Mouse (Mus musculus) c-Kit-negative CD71-positive TER-119-positive erythroid progenitor cells, embryonic 14.5 days (primary cell): ENCODE measurements at regions not wholly inside any gene's neighbourhood (a gene's known extent, or its start where the extent isn't known, plus 50 kb on each side); places are given as distances from the start of the nearest gene placed in this dataset.

ENCODE experiments used
- DNase-seq: peaks from one replicate; pipeline ENCODE4 v3.0.0-alpha.2; 2013; ENCODE audit warnings: low read depth, low spot score

DNA sequence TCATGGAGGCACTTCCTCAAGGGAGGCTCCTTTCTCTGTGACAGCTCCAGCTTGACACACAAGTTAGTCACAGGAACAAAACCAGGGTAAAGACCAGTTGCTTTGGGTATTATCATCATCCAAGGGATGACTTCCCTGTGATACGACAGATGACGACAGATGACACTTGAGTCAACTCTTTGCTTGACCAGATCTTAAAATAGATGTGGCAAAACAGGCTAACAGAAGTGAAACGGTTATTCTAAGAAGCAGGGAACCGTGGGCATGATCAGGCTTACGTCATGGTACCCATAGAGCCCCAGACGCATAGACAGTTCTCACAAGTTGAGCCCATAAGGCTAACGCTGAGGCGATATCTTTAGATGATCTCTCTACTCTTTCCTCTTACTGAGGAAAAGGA, 160.3 kb downstream of the Dyrk2 start:
- no peak for DNase-seq

DNA sequence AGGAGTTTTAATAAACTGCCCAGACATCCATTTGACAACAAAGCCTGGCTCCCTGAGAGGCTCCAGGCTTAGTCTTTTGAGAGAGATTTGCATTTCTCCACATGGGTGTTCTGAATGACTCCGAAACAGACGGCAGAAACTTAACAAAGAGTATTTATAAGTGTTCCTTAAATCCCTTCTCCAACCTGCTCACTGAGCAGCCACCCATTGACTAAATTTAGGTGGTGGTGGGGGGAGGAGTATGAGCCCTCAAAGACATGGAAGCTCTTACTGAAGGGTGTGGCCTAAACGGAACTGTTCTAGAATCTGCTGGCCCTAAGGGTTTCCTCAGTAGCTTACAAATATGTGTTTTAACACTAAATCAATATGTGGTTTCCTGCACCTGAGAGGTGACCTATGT, 158.5 kb downstream of the Dyrk2 start:
- DNase-seq: no peak

DNA sequence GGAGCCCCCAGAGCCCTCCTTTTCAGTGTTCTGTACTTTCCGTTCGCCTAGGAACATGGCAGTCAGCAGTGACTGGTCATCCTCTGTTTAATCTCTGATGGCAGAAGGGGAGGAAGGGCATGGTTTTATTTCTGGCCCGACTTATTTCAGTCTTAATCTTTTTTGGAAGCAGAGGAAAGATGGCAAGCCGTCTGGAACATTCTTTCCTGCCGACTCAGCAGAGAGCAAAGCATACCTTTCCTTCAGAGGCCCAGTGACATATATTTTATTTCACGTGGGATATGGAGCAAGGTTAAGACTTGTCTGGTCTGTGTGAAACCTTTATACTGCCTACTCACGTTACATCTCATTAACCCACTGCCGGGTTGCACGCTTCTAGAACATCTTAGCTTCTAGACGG, 158.1 kb downstream of the Dyrk2 start:
- no peak for DNase-seq

DNA sequence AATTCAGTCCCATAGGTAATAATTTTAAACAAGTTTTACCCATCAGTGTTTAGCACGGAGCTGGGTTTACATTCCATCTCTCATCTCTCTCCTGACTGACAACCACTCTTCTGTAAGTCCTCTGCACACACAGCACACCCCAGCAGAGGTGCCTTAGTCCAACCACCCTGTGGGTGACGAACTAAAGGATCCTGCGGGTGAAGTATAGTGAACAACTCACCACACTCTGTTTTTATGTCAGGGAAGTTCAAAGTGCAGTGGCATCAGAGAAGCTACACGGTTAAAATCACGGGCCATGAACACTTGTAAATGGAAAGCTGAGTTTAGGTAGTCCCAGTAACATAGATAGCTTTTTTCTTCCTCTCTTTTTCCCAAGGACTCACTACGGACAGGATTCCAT, 157.1 kb downstream of the Dyrk2 start:
- no peak for DNase-seq

DNA sequence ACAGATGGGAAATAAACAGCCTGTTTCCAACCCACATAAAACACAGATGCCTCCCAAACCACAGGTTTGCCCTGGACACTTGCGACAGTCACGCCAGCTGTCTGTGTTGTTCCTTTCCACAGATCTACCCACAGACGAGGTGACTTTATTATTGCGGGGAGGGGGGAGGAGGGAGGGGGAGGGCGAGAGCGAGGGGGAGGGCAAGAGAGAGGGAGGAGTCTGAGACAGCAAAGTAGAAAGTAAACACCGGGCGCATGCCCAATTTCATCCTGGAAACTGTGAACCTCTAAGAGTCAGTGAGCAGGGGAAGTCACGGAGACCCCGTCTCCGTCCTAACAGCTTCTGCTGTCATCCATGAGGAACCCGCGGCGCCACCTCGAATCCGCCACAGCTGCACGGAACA, 155.8 kb downstream of the Dyrk2 start:
- DNase-seq: no peak

DNA sequence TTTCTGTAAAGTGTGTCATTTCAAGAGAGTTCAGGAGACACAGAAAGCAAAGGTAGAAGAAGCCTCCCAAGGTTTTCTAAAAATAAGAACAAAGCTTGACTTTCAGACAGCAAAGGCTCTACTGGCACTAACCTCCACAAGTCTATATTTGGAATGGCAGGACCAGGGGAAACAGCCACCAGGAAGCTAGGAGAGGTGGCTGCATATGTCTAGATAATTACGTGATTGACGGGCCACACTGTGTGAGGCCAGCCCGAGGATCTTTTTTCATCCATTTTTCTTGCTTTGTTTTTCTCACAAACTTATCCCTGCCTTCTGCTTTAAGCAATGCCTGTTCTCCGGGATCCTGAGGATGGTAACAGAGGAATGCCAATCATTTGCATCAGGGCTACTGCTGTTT, 155.4 kb downstream of the Dyrk2 start:
- DNase-seq: no peak

DNA sequence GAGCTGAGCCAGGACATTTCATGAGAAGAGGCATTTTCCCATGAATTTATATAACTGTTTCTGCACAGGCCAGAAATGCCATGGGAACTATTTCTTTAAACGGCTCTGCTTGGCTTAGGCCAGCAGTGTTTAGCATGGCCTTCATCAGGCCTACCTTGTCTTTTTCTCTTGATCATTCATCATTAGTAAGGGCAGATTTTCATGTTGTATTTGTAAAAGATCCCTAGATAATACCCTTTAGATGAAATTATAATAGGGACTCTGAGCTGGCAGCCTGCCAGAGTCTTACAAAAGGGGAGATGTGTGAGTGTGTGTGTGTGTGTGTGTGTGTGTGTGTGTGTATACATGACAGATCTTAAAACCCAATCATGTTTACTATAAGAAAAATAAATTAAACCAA, 149.4 kb downstream of the Dyrk2 start:
- no peak for DNase-seq

DNA sequence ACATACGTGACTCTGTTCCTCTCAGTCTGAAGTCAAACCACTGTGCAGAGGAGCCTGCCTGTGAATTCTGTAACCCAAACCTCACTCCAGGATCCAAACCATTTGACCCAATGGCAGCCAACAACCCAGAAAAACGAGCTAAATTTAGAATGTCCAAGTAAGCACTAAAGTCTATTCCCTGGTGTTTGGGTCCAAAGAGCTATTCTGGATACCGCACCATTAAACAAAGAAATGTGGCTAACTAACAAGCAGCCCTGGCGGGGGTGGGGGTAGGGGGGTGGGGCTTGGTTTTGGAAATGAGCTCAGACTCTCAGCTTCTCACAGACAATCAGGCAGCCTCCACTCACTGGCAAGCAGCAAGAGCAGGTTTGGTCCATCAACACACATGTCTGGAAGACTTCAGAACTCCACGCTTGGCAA, 147.9 kb downstream of the Dyrk2 start:
- no peak for DNase-seq

DNA sequence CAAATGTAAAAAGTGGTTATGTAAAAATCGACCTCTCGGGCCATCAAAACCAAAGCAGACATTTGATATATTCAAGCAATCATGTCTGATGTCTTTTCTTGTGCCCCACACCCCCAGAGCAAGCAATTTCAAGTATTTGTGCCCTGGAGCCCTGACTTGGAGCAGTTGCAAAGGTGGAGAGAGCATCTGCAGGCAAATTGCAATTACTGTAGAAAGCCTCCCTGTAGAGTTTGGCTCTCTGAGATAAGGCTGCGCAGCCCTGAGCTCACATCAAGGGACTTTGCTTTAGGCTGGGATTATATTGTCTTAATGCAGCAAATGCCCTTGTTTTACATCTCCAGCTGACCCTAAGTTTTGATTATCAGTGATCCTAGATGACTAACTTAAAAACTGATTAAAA, 147.3 kb downstream of the Dyrk2 start:
- no peak for DNase-seq

DNA sequence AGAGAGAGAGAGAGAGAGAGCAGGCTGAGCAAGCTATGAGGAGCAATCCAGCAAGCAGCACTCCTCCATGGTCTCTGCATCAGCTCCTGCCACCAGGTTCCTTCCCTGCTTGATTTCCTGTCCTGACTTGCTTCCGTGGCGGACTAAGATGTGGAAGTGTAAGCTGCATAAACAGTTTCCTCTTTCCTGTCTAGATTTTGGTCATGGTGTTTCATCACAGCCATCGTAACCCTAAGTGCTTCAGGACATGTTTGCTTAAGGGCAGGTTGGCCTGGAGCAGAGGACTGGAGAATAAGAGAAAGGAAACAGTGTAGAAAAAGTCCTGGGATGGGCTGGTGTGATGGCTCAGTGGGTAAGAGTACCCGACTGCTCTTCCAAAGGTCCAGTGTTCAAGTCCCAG, 133.9 kb downstream of the Dyrk2 start:
- no peak for DNase-seq

DNA sequence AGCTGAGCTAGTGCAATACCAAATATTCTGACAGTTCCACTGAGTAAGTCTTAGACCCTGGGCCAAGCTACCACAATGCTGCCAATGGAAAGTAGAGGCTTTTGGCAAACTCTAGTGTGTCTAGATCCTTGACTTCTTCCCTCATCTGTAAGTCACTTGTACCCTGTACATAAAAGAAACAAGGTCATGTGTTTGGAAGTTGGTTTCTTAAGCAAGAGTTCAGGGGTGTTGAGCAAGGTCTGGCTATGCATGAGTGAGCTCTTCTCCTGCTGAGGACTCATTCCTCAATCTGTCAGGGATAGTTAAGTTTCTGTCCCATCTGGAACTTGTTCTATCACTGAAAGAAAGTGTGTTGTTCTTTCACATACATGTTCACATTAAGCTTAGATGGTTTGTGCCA, 132.9 kb downstream of the Dyrk2 start:
- DNase-seq: no peak

DNA sequence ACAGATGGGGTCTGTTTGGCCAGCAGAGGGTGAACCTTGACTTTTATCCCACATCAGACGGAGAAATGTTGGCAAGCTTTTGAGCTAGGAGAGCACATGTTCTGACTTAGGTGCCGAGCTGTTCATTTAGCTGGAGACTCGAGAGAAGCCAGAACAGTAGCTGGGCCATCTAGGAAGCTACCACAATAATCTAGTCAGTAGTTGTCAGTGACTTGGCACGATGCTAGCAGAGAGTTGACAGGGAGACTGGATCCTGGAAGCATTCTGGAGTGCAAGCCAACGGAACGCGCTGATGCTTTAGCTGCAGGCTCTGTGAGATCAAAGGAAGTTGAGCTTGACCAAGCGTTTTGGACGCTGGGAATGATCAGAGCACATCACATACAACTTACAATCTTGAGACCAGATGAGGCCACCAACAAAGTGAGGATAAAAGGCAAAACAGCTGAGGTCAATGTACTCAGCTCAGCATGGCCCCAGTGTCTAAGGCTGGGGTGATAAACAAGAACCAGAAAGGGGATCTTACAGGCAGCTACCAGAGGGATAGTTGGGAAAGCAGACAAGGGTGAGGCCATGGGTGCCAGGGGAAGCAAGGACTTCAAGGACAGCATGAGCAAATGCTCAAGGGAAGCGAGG, 130.0 kb downstream of the Dyrk2 start:
- DNase-seq: no peak

DNA sequence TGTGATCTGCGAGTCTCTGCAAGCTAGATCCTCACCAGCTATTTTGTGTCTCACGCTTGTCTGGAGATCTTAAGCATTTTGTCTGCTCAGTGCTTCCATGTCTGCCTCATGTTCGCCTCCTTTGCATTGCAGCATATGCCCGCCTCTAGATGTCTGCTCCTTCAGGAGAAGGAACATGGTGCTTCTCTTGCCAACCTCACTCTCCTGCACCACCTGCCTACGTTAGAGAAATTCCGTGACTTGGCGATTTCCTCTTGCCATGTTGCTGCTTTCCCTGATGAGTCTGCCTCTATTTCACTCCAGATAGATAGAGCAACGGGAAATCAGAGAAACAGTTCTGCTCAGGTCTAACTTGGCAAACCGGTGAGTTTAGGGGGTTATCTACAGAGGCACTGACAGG, 126.2 kb downstream of the Dyrk2 start:
- no peak for DNase-seq

DNA sequence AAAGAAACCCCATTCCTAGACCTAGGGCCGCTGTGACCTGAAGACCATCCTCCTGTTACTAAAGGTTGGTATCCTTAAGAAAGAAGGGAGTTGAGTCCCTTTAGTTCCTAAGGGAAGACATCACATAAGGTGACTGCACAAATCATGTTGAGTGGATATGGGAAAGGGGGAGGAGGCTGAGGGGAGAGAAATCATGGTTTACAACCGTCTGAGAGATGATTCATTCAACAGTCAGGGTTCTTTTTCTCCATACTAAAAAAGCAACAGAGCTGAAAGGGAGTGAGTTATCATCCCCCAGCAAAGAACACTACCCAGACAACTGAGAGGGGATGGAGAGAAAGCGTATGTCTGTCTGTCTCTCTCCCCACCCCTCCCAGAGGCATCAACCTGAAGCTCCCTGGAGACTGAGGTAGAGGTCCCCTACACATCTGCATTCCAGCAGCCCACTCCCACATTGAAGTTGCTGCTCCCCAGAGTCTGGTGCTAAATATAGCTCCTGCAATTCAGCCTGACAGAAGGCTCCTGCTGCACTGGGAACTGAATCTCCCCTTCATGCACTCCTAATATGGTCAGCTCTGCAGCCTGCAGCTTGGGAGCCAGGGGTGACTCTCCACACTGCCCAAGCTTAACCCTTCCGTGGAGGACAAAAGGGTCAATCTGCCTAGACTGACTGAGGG, 123.2 kb downstream of the Dyrk2 start:
- DNase-seq: no peak

DNA sequence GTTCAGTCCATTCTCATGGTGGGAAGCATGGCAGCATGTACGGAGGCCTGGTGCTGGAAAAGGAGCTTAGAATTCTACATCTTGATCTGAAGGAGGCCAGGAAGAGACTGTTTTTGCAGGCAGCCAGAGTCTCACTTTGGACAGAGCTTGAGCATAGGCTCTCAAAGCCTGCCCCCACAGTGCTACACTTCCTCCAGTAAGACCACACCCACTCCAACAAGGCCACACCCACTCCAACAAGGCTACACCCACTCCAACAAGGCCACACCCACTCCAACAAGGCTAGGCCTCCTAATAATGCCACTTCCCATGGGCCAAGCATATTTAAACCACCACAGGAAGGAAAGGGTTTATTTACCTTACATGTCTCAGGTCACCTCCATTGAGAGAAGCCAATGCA, 121.0 kb downstream of the Dyrk2 start:
- DNase-seq: no peak

DNA sequence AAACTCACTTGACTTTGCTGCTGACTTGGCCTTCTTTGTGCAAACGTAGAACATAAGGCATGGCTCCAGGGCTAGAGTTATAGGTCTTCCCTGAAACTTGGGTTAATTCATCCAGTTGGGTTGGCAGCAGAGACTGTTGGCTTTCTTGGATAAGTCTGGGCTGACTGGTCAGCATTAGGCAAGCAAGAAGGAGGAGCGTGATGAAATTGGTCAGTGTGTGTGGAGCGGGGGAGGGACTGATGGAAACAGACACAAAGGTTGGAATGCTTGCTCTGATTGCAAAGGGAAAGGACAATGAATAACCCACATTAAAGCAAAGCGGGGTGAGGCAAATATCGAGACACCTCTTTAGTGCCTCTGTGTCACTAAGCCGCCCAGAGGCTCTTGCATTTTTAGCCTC, 120.3 kb downstream of the Dyrk2 start:
- no peak for DNase-seq

DNA sequence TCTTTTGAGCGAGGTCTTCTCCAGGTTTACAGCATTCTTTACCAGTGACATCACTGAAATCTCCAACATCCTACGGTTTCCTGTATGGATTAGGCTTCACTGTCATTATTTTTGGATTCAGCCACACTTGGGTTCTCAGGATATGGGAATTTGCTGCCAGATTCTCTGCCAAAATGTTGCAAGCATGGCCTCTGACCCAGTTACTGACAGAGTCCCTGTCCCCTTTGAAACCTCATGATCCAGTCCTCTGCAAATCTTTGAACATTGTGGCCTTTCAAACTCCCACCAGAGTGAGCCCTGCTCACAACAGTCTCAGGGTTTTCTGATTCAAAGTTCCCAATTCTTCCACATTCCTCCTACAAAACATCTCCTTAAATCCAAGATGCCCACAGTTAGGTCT, 118.9 kb downstream of the Dyrk2 start:
- no peak for DNase-seq

DNA sequence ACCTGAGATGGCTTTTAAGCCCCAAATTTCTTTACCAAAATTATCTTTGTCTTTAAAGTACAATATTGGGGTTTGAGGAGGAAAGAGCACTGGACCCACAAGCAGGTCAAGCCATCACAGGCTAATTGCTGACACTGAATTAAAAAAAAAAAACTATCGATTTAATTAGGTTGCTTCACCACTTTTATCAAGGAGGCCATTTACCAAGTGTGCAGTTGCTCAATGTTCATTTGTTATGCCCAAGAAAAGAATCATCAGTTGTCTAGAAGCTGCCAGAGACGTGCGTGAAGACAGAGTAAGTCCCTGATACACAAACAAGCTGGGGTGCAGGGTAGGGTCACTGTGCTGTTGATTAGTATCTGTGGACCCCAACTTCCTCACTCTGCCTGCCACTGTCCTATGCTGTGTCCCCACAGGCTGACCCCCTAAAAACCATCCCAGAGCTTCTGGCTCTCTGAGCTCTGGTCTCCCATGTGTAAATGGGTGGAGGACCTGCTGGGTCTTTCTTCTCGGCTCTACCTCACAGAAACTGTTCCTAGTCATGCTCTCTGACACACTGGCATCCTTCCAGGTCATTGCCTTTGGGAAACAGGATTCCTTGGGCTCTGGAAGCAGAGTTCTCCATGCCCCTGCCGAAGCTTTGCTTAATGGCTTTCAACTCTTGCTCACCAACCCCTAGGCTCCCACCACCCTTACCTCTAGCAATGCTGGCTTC, 116.8 kb downstream of the Dyrk2 start:
- DNase-seq: no peak

DNA sequence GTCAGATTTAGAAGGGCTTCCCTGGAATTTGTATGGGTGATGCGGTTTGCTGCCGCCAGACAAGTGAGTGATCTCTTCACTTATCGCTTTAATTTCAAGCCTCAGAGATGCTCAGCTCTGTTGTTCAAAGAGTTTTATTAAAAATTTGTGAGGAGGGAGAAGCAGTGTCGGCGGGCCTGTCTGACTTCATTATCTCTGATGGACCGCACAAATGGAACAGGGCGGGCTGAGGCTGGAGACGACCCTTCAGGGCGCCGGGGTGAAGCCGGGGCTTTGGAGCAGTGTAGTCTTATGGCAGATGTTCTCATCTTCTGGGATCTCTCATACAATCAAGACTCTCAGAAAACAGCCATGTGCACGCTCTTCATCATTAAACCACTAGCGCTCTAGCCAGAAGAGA, 115.2 kb downstream of the Dyrk2 start:
- DNase-seq: no peak

DNA sequence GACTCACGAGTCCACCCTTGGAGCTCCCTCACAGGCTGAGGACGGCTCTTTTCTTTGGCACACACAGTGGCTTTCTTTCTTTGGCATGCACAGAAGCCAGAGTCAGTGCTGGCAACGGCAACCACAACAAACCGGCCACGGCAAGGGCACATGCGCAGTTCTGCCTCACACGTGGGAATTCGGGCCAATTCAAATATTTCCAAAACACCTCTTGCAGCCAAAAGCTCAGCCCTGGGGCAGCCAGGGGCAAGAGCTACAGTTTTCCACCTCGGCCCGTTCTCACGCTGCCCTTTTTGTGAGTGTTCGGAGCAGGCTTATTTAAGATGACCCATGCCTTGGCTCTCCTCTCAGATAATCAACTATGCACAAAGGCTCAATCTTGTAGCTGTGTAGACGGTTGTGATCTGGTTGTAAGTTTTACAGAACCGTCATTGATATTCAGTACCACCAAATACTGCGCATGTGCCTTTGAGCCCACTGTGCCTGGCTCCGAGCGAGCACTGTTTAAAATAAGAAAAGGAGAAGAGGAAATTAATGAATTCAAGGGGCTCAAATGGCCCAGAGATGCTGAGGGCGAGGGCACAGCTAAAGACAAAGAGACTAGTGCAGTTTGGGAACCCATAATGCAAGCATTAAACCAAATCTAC, 111.1 kb downstream of the Dyrk2 start:
- DNase-seq: no peak

DNA sequence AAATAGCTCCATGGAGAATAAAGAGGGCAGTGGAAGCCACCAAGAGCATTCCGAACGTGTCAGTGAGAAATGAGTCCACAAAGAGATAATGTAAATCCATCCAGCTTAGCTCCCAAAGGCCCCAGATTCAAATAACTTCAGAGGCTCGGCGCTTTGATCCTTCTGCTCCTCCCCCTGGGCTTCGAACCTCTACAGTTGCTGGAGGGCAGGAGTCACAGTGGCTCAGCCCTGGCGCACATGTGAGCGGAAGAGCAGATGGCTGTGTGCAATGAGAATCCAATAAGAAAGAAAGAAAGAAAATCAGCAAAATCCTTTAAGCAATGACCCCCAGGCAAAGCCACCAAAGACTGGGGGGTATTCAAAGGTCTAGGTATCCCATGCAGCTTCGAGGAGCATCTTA, 109.6 kb downstream of the Dyrk2 start:
- DNase-seq: no peak

DNA sequence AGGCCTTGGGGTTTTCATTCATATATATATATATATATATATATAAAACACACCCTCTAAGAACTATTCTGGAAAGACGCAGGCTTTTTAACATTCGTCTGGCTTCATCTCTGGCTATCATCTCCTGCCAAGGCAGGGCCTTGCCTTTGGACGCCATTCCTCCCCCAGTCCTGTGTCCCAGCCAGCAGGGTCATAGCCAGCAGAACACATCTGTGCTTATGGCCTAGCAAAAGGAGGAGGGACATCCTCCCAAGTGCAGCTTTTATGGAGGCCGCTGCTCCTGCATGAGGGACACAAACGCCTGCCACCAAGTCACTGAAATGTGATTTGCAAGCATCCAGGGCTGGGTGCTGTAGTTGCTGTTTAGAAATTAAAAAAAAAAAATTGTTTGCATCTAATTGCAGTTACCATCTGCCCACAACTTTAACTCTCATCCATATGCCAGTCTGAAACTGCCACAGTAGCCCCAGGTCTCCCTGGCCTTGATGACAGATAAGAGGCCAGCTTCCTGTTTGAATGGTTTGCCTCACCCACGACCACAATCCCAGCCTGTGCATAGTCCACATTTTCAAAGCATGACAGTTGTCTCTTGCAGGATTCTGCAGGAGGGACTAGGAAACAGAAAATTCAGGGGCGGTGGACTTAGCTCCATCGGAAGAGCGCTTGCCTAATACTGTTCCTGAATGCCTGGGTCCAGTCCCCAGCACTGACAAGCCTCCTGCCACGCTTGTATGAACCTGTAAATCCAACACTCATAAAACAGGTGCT, 108.7 kb downstream of the Dyrk2 start:
- no peak for DNase-seq
